Mouse (Mus musculus) C2C12 (cell line): ENCODE data around the gene Ttc34. TPM values are rescaled to one million over a fixed set of nuclear protein-coding genes. Genes with fewer than 3 reads are reported as not detected.

ENCODE experiments used
- H3K27me3 ChIP-seq: one replicate; pipeline ENCODE4 v1.6.1; 2011; ENCODE audit not compliant: control insufficient read depth, insufficient read depth, insufficient read length
- H3K36me3 ChIP-seq: one replicate; pipeline ENCODE4 v1.6.1; 2011; ENCODE audit not compliant: control insufficient read depth, insufficient read depth
- H3K4me3 ChIP-seq: one replicate; pipeline ENCODE4 v1.5.1; 2011; ENCODE audit warnings: mild to moderate bottlenecking, control low read depth; ENCODE audit not compliant: poor library complexity, insufficient read depth, severe bottlenecking
- H3K79me2 ChIP-seq: one replicate; pipeline ENCODE4 v1.6.1; 2011; ENCODE audit not compliant: control insufficient read depth, insufficient read depth
- H3K79me3 ChIP-seq: one replicate; pipeline ENCODE4 v1.6.1; 2011; ENCODE audit warnings: low read depth, control low read depth
- H3ac ChIP-seq: one replicate; pipeline ENCODE3; 2011; ENCODE audit warnings: low read depth; ENCODE audit not compliant: control insufficient read depth, insufficient read length
- CEBPB ChIP-seq: IDR thresholded peaks from one replicate; pipeline ENCODE4 v1.6.1; 2011; ENCODE audit warnings: low read depth, mild to moderate bottlenecking, control low read depth, moderate library complexity
- CTCF ChIP-seq: IDR thresholded peaks from one replicate; pipeline ENCODE4 v1.5.1; 2011; ENCODE audit not compliant: control insufficient read depth, insufficient read depth, insufficient read length
- FOSL1 ChIP-seq: IDR thresholded peaks from one replicate; pipeline ENCODE4 v1.8.0; 2011; ENCODE audit warnings: mild to moderate bottlenecking, low read length; ENCODE audit not compliant: poor library complexity, insufficient read depth, severe bottlenecking
- MAX ChIP-seq: IDR thresholded peaks from one replicate; pipeline ENCODE4 v1.6.1; 2011; ENCODE audit warnings: mild to moderate bottlenecking, control low read depth
- MYOD1 ChIP-seq: IDR thresholded peaks from one replicate; pipeline ENCODE4 v1.6.1; 2011; ENCODE audit warnings: low read depth; ENCODE audit not compliant: control insufficient read depth, insufficient read length
- MYOG ChIP-seq: IDR thresholded peaks from one replicate; pipeline ENCODE4 v1.6.1; 2011; ENCODE audit not compliant: control insufficient read depth, insufficient read length; ENCODE audit errors: extremely low read depth
- USF1 ChIP-seq: IDR thresholded peaks from one replicate; pipeline ENCODE4 v1.6.1; 2011; ENCODE audit warnings: low read depth, mild to moderate bottlenecking, control low read depth, moderate library complexity
- polyA plus RNA-seq: library from polyadenylated mRNA; unstranded; fragments of >200 nt; fragmentation: generic; extraction: Trizol; gene quantifications from one replicate; pipeline ENCODE4 v1.2.1, GENCODE M21; 2012; ENCODE audit warnings: missing spikeins

Ttc34 gene
- polyA plus RNA-seq, 1 experiment: not detected

- H3K79me2 ChIP-seq: no peaks in the 10 kb centered on the region
- peaks cover 10% of the 10 kb centered on the region for H3K27me3 ChIP-seq
- no peak overlapping the region for H3K4me3 ChIP-seq
- H3K79me3 ChIP-seq: no peaks in the 10 kb centered on the region
- TF ChIP-seq MYOG: no peak
- no peak for TF ChIP-seq CEBPB
- TF ChIP-seq FOSL1: no peak
- no peak for TF ChIP-seq MYOD1
- TF ChIP-seq CTCF: no peak
- no peak for TF ChIP-seq MAX
- TF ChIP-seq USF1: no peak
- H3ac ChIP-seq: no peak overlapping the region
- no peaks in the 10 kb centered on the region for H3K36me3 ChIP-seq
Measured at GRCm38 (mm10) chr4:154916662-154917061, 79.4 kb downstream of the Ttc34 start.

Other genes with a start within 250 kb of the Ttc34 start
- not detected for gene Prdm16, start 200.6 kb upstream of the Ttc34 start, polyA plus RNA-seq
- not detected for gene Actrt2, start 169.6 kb upstream of the Ttc34 start, polyA plus RNA-seq
- gene Mmel1, start 32.1 kb downstream of the Ttc34 start, polyA plus RNA-seq: 0.04 TPM
- 1.9 TPM for gene Fam213b, start 61.7 kb downstream of the Ttc34 start, polyA plus RNA-seq
- gene Tnfrsf14, start 91.1 kb downstream of the Ttc34 start, polyA plus RNA-seq: 0.02 TPM
- not detected for gene Hes5, start 123.5 kb downstream of the Ttc34 start, polyA plus RNA-seq
- gene Pank4, start 126.7 kb downstream of the Ttc34 start, polyA plus RNA-seq: 22.2 TPM
- 0.11 TPM for gene Plch2, start 219.3 kb downstream of the Ttc34 start, polyA plus RNA-seq
- gene Pex10, start 229.6 kb downstream of the Ttc34 start, polyA plus RNA-seq: 11.2 TPM
- 125 TPM for gene Rer1, start 248.9 kb downstream of the Ttc34 start, polyA plus RNA-seq
- 1.2 TPM for gene Morn1, start 249.1 kb downstream of the Ttc34 start, polyA plus RNA-seq